Mouse (Mus musculus) neural tube, embryonic 12.5 days (tissue): Measurements from ENCODE around the gene Olfr458. TPM values are rescaled to one million over a fixed set of nuclear protein-coding genes. Genes with fewer than 3 reads are reported as not detected.

Experiments
- ATAC-seq: fragments of 200-750 bp; cut with Nextera tagmentation; 2 replicates; pipeline ENCODE4 v1.8.0; 2017; ENCODE audit warnings: low read depth, mild to moderate bottlenecking, moderate TSS enrichment, moderate library complexity; ENCODE audit not compliant: low FRiP score
- H3K27ac ChIP-seq: fragments of 300-500 bp; sonication (generic); 2 replicates; pipeline ENCODE4 v1.5.1; 2016
- H3K27me3 ChIP-seq: fragments of 300-500 bp; sonication (generic); replicated peaks from 2 replicates; pipeline ENCODE4 v1.6.1; 2016; ENCODE audit warnings: mild to moderate bottlenecking
- H3K36me3 ChIP-seq: fragments of 300-500 bp; sonication (generic); 2 replicates; pipeline ENCODE4 v1.6.1; 2016; ENCODE audit warnings: mild to moderate bottlenecking
- H3K4me1 ChIP-seq: fragments of 300-500 bp; sonication (generic); 2 replicates; pipeline ENCODE4 v1.6.1; 2016
- H3K4me2 ChIP-seq: fragments of 300-500 bp; sonication (generic); replicated peaks from 2 replicates; pipeline ENCODE4 v1.6.1; 2016; ENCODE audit warnings: mild to moderate bottlenecking
- H3K4me3 ChIP-seq: fragments of 300-500 bp; sonication (generic); 2 replicates; pipeline ENCODE4 v1.5.1; 2016
- H3K9ac ChIP-seq: fragments of 300-500 bp; sonication (generic); 2 replicates; pipeline ENCODE4 v1.6.1; 2016; ENCODE audit warnings: mild to moderate bottlenecking
- H3K9me3 ChIP-seq: fragments of 300-500 bp; sonication (generic); 2 replicates; pipeline ENCODE4 v1.6.1; 2016; ENCODE audit warnings: mild to moderate bottlenecking
- WGBS: fragments of 180-500 bp; shearing (Covaris S2); methylation state at CpG from one replicate; pipeline ENCODE4 v1.1.7; 2016; 5-methylcytosine and 5-hydroxymethylcytosine counted together
- polyA plus RNA-seq: library from polyadenylated mRNA; unstranded; fragments of >200 nt; fragmentation: Nextera tagmentation; extraction: Ambion mirVana; gene quantifications from 2 replicates; pipeline ENCODE4 v1.2.1, GENCODE M21; 2016

Olfr458 gene
- polyA plus RNA-seq, 1 experiment from 2014 or later = not detected

DNA sequence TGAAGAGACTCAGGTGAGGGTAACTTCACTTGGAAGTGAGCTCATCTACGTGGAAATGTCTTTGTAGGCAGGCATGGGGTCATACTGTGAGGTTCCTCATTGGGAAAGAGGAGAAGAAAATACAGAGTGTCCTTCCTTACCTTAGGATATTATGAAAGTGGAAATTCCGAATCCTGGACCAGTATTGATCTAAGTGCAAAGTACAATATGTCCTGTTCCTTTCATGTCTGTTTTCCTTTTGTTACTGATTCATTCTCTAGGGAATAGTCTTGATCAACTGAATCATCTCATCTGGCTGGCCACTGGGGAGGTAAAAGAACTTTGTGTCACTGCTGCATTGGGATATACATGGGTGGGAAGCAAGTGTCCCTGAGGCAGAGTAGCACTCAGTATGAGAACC lies 29.5 kb downstream of the Olfr458 start:
- 71% methylated on average over 2 of the region's 2 CpGs for WGBS
- no peak for ATAC-seq

GRCm38 (mm10) chr6:42434446-42434845 lies 30.6 kb downstream of the Olfr458 start, which contains the start of gene Tas2r126:
Tas2r126 (plus strand) TSS chr6:42434535.
- H3K9me3 ChIP-seq = no peaks in the 10 kb centered on the region
- no peak within 1 kb of the TSS for H3K9ac ChIP-seq
- 87% methylated on average over 6 of the region's 6 CpGs for WGBS
- no peak within 1 kb of the TSS for H3K4me2 ChIP-seq
- H3K27ac ChIP-seq = no peak within 1 kb of the TSS
- no peaks in the 10 kb centered on the region for H3K27me3 ChIP-seq
- no peaks in the 10 kb centered on the region for H3K36me3 ChIP-seq
- no peak for ATAC-seq
- no peaks in the 10 kb centered on the region for H3K4me1 ChIP-seq
- no peak within 1 kb of the TSS for H3K4me3 ChIP-seq

More for the DNA sequence above, 29.5 kb downstream of the Olfr458 start:
- Histone ChIP-seq H3K9me3 (no peaks in the 10 kb centered on the region), H3K36me3 (no peaks in the 10 kb centered on the region), H3K9ac (no peak overlapping the region), H3K4me3 (no peak overlapping the region), H3K27me3 (no peaks in the 10 kb centered on the region), H3K4me1 (no peaks in the 10 kb centered on the region), H3K27ac (no peak overlapping the region), H3K4me2 (no peak overlapping the region)

GRCm38 (mm10) chr6:42433554-42433953 lies 31.4 kb downstream of the Olfr458 start:
- no peak for ATAC-seq
- H3K9me3 ChIP-seq = no peaks in the 10 kb centered on the region
- WGBS = 73% methylated on average over 2 of the region's 2 CpGs

DNA sequence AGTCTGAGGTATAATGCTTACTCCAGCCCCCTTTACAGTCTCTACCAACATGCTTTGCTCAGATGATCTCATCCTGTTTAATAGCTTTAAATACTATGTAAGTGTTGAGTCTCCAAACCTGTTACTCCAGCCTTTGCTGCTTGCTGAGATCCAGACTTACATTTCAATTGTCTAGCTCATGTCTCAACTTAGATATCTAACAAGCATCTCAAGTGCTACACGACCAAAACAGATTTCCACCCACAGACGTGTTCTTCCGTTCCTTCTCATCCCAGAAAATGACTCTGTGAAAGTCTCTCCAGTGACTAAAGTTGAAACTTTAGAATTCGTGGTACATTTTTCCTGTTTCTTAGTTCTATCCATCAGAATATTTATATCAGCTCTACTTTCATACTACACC lies 38.7 kb downstream of the Olfr458 start:
- H3K27me3 ChIP-seq = no peaks in the 10 kb centered on the region

More at GRCm38 (mm10) chr6:42433554-42433953, 31.4 kb downstream of the Olfr458 start:
- Histone ChIP-seq H3K27ac (no peak overlapping the region), H3K9ac (no peak overlapping the region), H3K4me2 (no peak overlapping the region), H3K4me3 (no peak overlapping the region), H3K4me1 (no peaks in the 10 kb centered on the region), H3K27me3 (no peaks in the 10 kb centered on the region), H3K36me3 (no peaks in the 10 kb centered on the region)

DNA sequence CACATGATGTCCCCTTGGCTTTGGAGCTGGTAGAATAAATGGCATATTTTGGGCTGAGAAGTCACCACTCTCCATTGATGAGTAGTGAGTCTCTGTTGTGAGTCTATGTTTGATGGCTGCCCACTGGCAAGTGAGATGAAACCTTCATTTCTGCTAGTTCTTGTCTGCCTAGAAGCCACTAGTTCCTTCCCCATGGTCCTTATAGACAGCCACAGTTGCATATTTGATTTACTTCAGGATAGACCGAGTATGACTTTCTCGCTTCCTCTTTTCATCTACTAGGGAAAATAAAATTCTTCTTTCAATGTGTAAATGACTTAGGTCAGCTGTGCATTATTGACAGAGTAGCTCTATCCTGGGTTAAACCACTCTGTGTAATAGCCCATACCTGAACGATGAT lies 40.5 kb downstream of the Olfr458 start:
- Histone ChIP-seq H3K4me1 (no peaks in the 10 kb centered on the region), H3K4me3 (no peak overlapping the region), H3K27me3 (no peaks in the 10 kb centered on the region), H3K27ac (no peak overlapping the region), H3K4me2 (no peak overlapping the region), H3K9me3 (no peaks in the 10 kb centered on the region), H3K9ac (no peak overlapping the region), H3K36me3 (no peaks in the 10 kb centered on the region)
- no peak for ATAC-seq
- 91% methylated on average over 3 of the region's 3 CpGs for WGBS

More for the DNA sequence above, 38.7 kb downstream of the Olfr458 start:
- Histone ChIP-seq H3K9ac (no peak overlapping the region), H3K4me2 (no peak overlapping the region), H3K9me3 (no peaks in the 10 kb centered on the region), H3K4me1 (no peaks in the 10 kb centered on the region), H3K27ac (no peak overlapping the region), H3K4me3 (no peak overlapping the region), H3K36me3 (no peaks in the 10 kb centered on the region)
- no peak for ATAC-seq
- 90% methylated on average over 4 of the region's 4 CpGs for WGBS

- H3K4me2 ChIP-seq = no peak overlapping the region
- H3K27me3 ChIP-seq = no peaks in the 10 kb centered on the region
- H3K36me3 ChIP-seq = no peaks in the 10 kb centered on the region
- WGBS = 82% methylated on average over 2 of the region's 2 CpGs
- H3K9me3 ChIP-seq = no peaks in the 10 kb centered on the region
- ATAC-seq = no peak
- no peak overlapping the region for H3K27ac ChIP-seq
- H3K4me3 ChIP-seq = no peak overlapping the region
- no peaks in the 10 kb centered on the region for H3K4me1 ChIP-seq
- H3K9ac ChIP-seq = no peak overlapping the region
Measured at GRCm38 (mm10) chr6:42421439-42421838, 43.6 kb downstream of the Olfr458 start.

DNA sequence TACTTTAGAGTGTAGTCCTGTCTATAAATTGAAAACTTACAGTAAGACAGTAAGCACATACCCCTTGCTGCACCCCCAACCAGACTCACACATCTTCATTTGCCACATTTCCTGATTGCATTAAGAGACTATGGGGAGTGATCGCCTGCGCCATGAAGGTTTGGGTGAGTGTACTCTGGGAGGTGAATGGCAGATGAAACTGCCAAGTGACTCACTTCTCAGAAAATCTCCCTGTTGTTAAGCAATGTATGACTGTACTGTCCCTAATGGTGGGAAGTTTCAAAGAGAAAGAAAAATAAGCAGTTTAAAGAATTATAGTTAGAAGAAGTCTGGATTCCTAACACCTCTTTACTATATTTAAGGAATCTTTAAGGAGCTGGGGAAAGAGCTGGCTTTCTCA lies 45.6 kb downstream of the Olfr458 start:
- Histone ChIP-seq H3K4me1 (no peaks in the 10 kb centered on the region), H3K4me2 (no peak overlapping the region), H3K27me3 (no peaks in the 10 kb centered on the region), H3K9ac (no peak overlapping the region), H3K9me3 (no peaks in the 10 kb centered on the region), H3K27ac (no peak overlapping the region), H3K4me3 (no peak overlapping the region), H3K36me3 (no peaks in the 10 kb centered on the region)
- no peak for ATAC-seq
- WGBS = 89% methylated on average over 2 of the region's 2 CpGs

Other genes starting within 250 kb of the Olfr458 start
- gene Tas2r144, start 249.9 kb downstream of the Olfr458 start, polyA plus RNA-seq = not detected in 2 replicates
- 16.3 and 17.3 TPM in 2 replicates for gene Gstk1, start 219.3 kb downstream of the Olfr458 start, polyA plus RNA-seq
- gene Tmem139, start 203.2 kb downstream of the Olfr458 start, polyA plus RNA-seq = 0.44 and 0.70 TPM in 2 replicates
- gene Casp2, start 200.2 kb downstream of the Olfr458 start, polyA plus RNA-seq = 57.2 and 58.8 TPM in 2 replicates
- 1.5 and 1.9 TPM in 2 replicates for gene Clcn1, start 178.5 kb downstream of the Olfr458 start, polyA plus RNA-seq
- 6.4 and 6.5 TPM in 2 replicates for gene Fam131b, start 140.6 kb downstream of the Olfr458 start, polyA plus RNA-seq
- gene Zyx, start 115.6 kb downstream of the Olfr458 start, polyA plus RNA-seq = 71.4 and 77.5 TPM in 2 replicates
- gene Epha1, start 91.9 kb downstream of the Olfr458 start, polyA plus RNA-seq = 0.96 and 1.3 TPM in 2 replicates
- not detected in 2 replicates for gene Tas2r143, start 65.0 kb downstream of the Olfr458 start, polyA plus RNA-seq
- gene Tas2r135, start 59.8 kb downstream of the Olfr458 start, polyA plus RNA-seq = not detected in 2 replicates
- gene Tas2r126, start 30.7 kb downstream of the Olfr458 start, polyA plus RNA-seq = not detected in 2 replicates
- gene Olfr457, start 11.1 kb upstream of the Olfr458 start, polyA plus RNA-seq = not detected in 2 replicates
- gene Olfr456, start 22.0 kb upstream of the Olfr458 start, polyA plus RNA-seq = not detected in 2 replicates
- not detected in 2 replicates for gene Olfr455, start 82.4 kb upstream of the Olfr458 start, polyA plus RNA-seq
- gene Tcaf3, start 132.5 kb upstream of the Olfr458 start, polyA plus RNA-seq = not detected in 2 replicates
- 3.5 and 4.5 TPM in 2 replicates for gene Tcaf2, start 180.1 kb upstream of the Olfr458 start, polyA plus RNA-seq
- 182 and 184 TPM in 2 replicates for gene Tcaf1, start 244.9 kb upstream of the Olfr458 start, polyA plus RNA-seq